In the genomic region with DNA sequence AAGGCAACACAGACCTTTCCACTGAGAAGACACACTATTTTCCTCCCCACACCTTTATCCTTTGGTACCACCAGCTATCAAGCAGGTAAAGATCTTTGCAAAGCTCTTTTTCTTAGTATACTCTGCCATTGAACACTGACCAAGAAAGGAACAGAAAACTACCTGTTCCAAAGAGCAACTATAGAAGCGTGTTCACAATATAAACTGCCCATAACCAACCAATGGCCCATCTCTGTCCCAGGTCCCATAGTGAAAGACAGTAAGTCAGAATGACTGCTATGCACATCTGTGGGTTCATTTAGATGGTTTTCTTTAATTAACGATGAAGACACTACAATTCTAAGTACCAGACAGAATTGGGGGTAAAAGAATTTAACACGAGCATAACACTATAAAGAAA, we compare ENCODE assay signal across 11 mouse cellular contexts. TPM values are rescaled to one million over a fixed set of nuclear protein-coding genes. Genes with fewer than 3 reads are reported as not detected.
DNase-seq lines count a peak whose midpoint lies in the region; ATAC-seq lines count a peak whose summit lies in the region.
"Had no signal": no experiment of that assay in that cellular context is flagged by ENCODE, and none has a peak within 500 bp of the region (broad histone marks: within the 10 kb centered on the region; RNA-seq: fewer than 3 reads in every experiment).

A gene (plus strand): TSS at position 301 of the 400 bp plus-strand sequence.

- H3K4me2 ChIP-seq in intestine, embryonic 14.5 days (ENCODE audit: low read length), result no peak within 1 kb of the TSS
- H3K4me2 ChIP-seq in intestine, embryonic 16.5 days (ENCODE audit: low read depth, low read length), result no peak within 1 kb of the TSS
- H3K4me2 ChIP-seq in embryonic facial prominence, embryonic 11.5 days (ENCODE audit: low read depth, low read length), result no peak within 1 kb of the TSS
- H3K4me2 ChIP-seq in forebrain, embryonic 15.5 days (replicated peaks), result no peak within 1 kb of the TSS
- no peak within 1 kb of the TSS for H3K4me2 ChIP-seq in midbrain, embryonic 12.5 days (replicated peaks)

- WGBS in intestine, embryonic 14.5 days, result 93% methylated on average over 3 of the region's 3 CpGs
- 94% methylated on average over 3 of the region's 3 CpGs for WGBS in intestine, embryonic 16.5 days
- 92% methylated on average over 3 of the region's 3 CpGs for WGBS in embryonic facial prominence, embryonic 11.5 days
- 93% methylated on average over 3 of the region's 3 CpGs for WGBS in forebrain, embryonic 15.5 days
- 95% methylated on average over 3 of the region's 3 CpGs for WGBS in midbrain, embryonic 12.5 days

- H3K27ac ChIP-seq in intestine, embryonic 14.5 days (ENCODE audit: low read depth), result no peak within 1 kb of the TSS
- H3K27ac ChIP-seq in intestine, embryonic 16.5 days (ENCODE audit: low read length), result no peak within 1 kb of the TSS
- H3K27ac ChIP-seq in embryonic facial prominence, embryonic 11.5 days (replicated peaks; ENCODE audit: low read depth, low read length), result no peak within 1 kb of the TSS
- no peak within 1 kb of the TSS for H3K27ac ChIP-seq in forebrain, embryonic 15.5 days (replicated peaks)
- H3K27ac ChIP-seq in midbrain, embryonic 12.5 days (replicated peaks), result no peak within 1 kb of the TSS

- no peak within 1 kb of the TSS for H3K4me3 ChIP-seq in intestine, embryonic 14.5 days (ENCODE audit: low read depth, low read length)
- H3K4me3 ChIP-seq in intestine, embryonic 16.5 days (ENCODE audit: low read length), result no peak within 1 kb of the TSS
- no peak within 1 kb of the TSS for H3K4me3 ChIP-seq in embryonic facial prominence, embryonic 11.5 days (ENCODE audit: low read depth, low read length)
- H3K4me3 ChIP-seq in forebrain, embryonic 15.5 days, result no peak within 1 kb of the TSS
- H3K4me3 ChIP-seq in midbrain, embryonic 12.5 days, result no peak within 1 kb of the TSS

- ATAC-seq in intestine, embryonic 14.5 days (replicated peaks; ENCODE audit: low FRiP score, low TSS enrichment, low read depth), result no peak
- no peak for ATAC-seq in intestine, embryonic 16.5 days
- no peak for ATAC-seq in embryonic facial prominence, embryonic 11.5 days (replicated peaks; ENCODE audit: insufficient number of reproducible peaks, low FRiP score, low TSS enrichment, low read depth)
- ATAC-seq in forebrain, embryonic 15.5 days (replicated peaks), result no peak
- no peak for ATAC-seq in midbrain, embryonic 12.5 days (ENCODE audit: low FRiP score, low read depth)

- no peak for DNase-seq in intestine, embryonic 14.5 days (ENCODE audit: low spot score)
- DNase-seq in embryonic facial prominence, embryonic 11.5 days (ENCODE audit: low spot score), result no peak
- DNase-seq in frontal cortex, adult 2 months (ENCODE audit: extremely low spot score in 1 of 2, low spot score in 1 of 2), result no peak
- DNase-seq in cerebellum, postnatal 14 days, result no peak
- DNase-seq in kidney, postnatal 10 days, result no peak
- DNase-seq: gastrocnemius, postnatal 10 days; kidney, postnatal 14 days had no signal

- H3K4me1 ChIP-seq in intestine, embryonic 14.5 days (replicated peaks; ENCODE audit: control insufficient read depth, insufficient read depth, low read length), result no peaks in the 10 kb centered on the region
- H3K4me1 ChIP-seq in intestine, embryonic 16.5 days (ENCODE audit: control insufficient read depth, insufficient read depth, low read length), result no peaks in the 10 kb centered on the region
- H3K4me1 ChIP-seq in embryonic facial prominence, embryonic 11.5 days (ENCODE audit: control insufficient read depth, insufficient read depth, low read length), result no peaks in the 10 kb centered on the region
- no peaks in the 10 kb centered on the region for H3K4me1 ChIP-seq in forebrain, embryonic 15.5 days
- no peaks in the 10 kb centered on the region for H3K4me1 ChIP-seq in midbrain, embryonic 12.5 days

- H3K9me3 ChIP-seq in intestine, embryonic 14.5 days (ENCODE audit: control insufficient read depth, low read length), result no peaks in the 10 kb centered on the region
- H3K9me3 ChIP-seq in intestine, embryonic 16.5 days (ENCODE audit: control insufficient read depth, low read length), result no peaks in the 10 kb centered on the region
- H3K9me3 ChIP-seq in embryonic facial prominence, embryonic 11.5 days (replicated peaks; ENCODE audit: control insufficient read depth, low read length), result no peaks in the 10 kb centered on the region
- no peaks in the 10 kb centered on the region for H3K9me3 ChIP-seq in forebrain, embryonic 15.5 days
- no peaks in the 10 kb centered on the region for H3K9me3 ChIP-seq in midbrain, embryonic 12.5 days

- H3K27me3 ChIP-seq in intestine, embryonic 14.5 days (replicated peaks; ENCODE audit: control insufficient read depth, insufficient read depth, low read length), result no peaks in the 10 kb centered on the region
- no peaks in the 10 kb centered on the region for H3K27me3 ChIP-seq in intestine, embryonic 16.5 days (replicated peaks; ENCODE audit: control insufficient read depth, insufficient read depth, low read length)
- no peaks in the 10 kb centered on the region for H3K27me3 ChIP-seq in embryonic facial prominence, embryonic 11.5 days (ENCODE audit: control insufficient read depth, insufficient read depth, low read length)
- H3K27me3 ChIP-seq in forebrain, embryonic 15.5 days, result no peaks in the 10 kb centered on the region
- H3K27me3 ChIP-seq in midbrain, embryonic 12.5 days, result no peaks in the 10 kb centered on the region
- H3K27me3 ChIP-seq: CH12.LX had no signal

- H3K9ac ChIP-seq in intestine, embryonic 14.5 days (ENCODE audit: low read length), result no peak within 1 kb of the TSS
- H3K9ac ChIP-seq in intestine, embryonic 16.5 days (ENCODE audit: low read depth, low read length), result no peak within 1 kb of the TSS
- H3K9ac ChIP-seq in embryonic facial prominence, embryonic 11.5 days (replicated peaks; ENCODE audit: low read length), result no peak within 1 kb of the TSS
- H3K9ac ChIP-seq in forebrain, embryonic 15.5 days (replicated peaks), result no peak within 1 kb of the TSS
- no peak within 1 kb of the TSS for H3K9ac ChIP-seq in midbrain, embryonic 12.5 days (replicated peaks)

- peaks cover 14% of the 10 kb centered on the region; the same call in 1 of the 2 replicates for H3K36me3 ChIP-seq in intestine, embryonic 14.5 days (ENCODE audit: control insufficient read depth, insufficient read depth, low read length)
- H3K36me3 ChIP-seq in intestine, embryonic 16.5 days (ENCODE audit: control insufficient read depth, insufficient read depth, low read length), result no peaks in the 10 kb centered on the region
- no peaks in the 10 kb centered on the region for H3K36me3 ChIP-seq in embryonic facial prominence, embryonic 11.5 days (replicated peaks; ENCODE audit: control insufficient read depth, insufficient read depth, low read depth, low read length)
- H3K36me3 ChIP-seq in forebrain, embryonic 15.5 days, result peaks cover 14% of the 10 kb centered on the region
- H3K36me3 ChIP-seq in midbrain, embryonic 12.5 days, result 0 out of 2 replicates have a peak, but pooled peaks cover 3% of the 10 kb centered on the region

RNA-seq across cellular contexts. Expression of the gene that starts here (rescaled TPM):
- 13.0 and 14.2 TPM in 2 replicates for polyA plus RNA-seq in intestine, embryonic 14.5 days (2014; fragmentation: Nextera tagmentation; extraction: Ambion mirVana)
- polyA plus RNA-seq in intestine, embryonic 16.5 days (2015; fragmentation: Nextera tagmentation; extraction: Ambion mirVana), result 7.2 and 7.8 TPM in 2 replicates
- 31.9 and 35.9 TPM in 2 replicates for polyA plus RNA-seq in embryonic facial prominence, embryonic 11.5 days (2014; fragmentation: Nextera tagmentation; extraction: Ambion mirVana)
- polyA plus RNA-seq in forebrain, embryonic 15.5 days (2015; fragmentation: Nextera tagmentation; extraction: Ambion mirVana), result 27.4 and 30.3 TPM in 2 replicates
- polyA plus RNA-seq in midbrain, embryonic 12.5 days (2016; fragmentation: Nextera tagmentation; extraction: Ambion mirVana), result 24.9 and 26.4 TPM in 2 replicates
- 0.04 and 0.10 TPM in 2 replicates for polyA plus RNA-seq in frontal cortex, adult 2 months (2012; rRNA removed)
